Mouse (Mus musculus): Measurements from ENCODE around the gene D930048N14Rik. TPM values are rescaled to one million over a fixed set of nuclear protein-coding genes. Genes with fewer than 3 reads are reported as not detected.
A peak's percentile ranks its signal among the peaks of the same experiment; 100 is the strongest.

Gene D930048N14Rik
- total and polyA plus RNA-seq, 2 experiments from 2014 or later, result 1.0 to 1.2 TPM

- ATAC-seq (ENCODE audit: low FRiP score), result no peak
- H3K4me1 ChIP-seq (ENCODE audit: insufficient read depth, low read length), result no peaks in the 10 kb centered on the region
- WGBS, result 77% methylated on average over 5 of the region's 5 CpGs
- H3K27ac ChIP-seq (ENCODE audit: low read depth, low read length), result no peak overlapping the region
- H3K4me2 ChIP-seq (ENCODE audit: low read depth, low read length, poor library complexity, severe bottlenecking), result no peak overlapping the region
- DNase-seq (ENCODE audit: low spot score), result no peak
- TF ChIP-seq CTCF (IDR thresholded peaks at IDR 0.05), result no peak
- H3K9ac ChIP-seq (replicated peaks; ENCODE audit: low read length, poor library complexity, severe bottlenecking), result no peak overlapping the region
- H3K4me3 ChIP-seq (ENCODE audit: low read depth, low read length), result no peak overlapping the region
- no peaks in the 10 kb centered on the region for H3K27me3 ChIP-seq (ENCODE audit: insufficient read depth, low read length)
- H3K9me3 ChIP-seq (ENCODE audit: low read length), result no peaks in the 10 kb centered on the region
- H3K36me3 ChIP-seq (ENCODE audit: insufficient read depth, low read length), result no peaks in the 10 kb centered on the region
Observed at GRCm38 (mm10) chr11:51675386-51675785, 24.6 kb downstream of the D930048N14Rik start.

- no peak for ATAC-seq (ENCODE audit: low FRiP score)
Observed at GRCm38 (mm10) chr11:51677737-51678418, 27.1 kb downstream of the D930048N14Rik start.

GRCm38 (mm10) chr11:51679466-51679865 lies 28.7 kb downstream of the D930048N14Rik start:
- Histone ChIP-seq H3K36me3 (ENCODE audit: insufficient read depth, low read length) (no peaks in the 10 kb centered on the region), H3K27me3 (ENCODE audit: insufficient read depth, low read length) (no peaks in the 10 kb centered on the region), H3K9me3 (ENCODE audit: low read length) (no peaks in the 10 kb centered on the region), H3K4me2 (ENCODE audit: low read depth, low read length, poor library complexity, severe bottlenecking) (no peak overlapping the region), H3K4me3 (ENCODE audit: low read depth, low read length) (no peak overlapping the region), H3K9ac (replicated peaks; ENCODE audit: low read length, poor library complexity, severe bottlenecking) (no peak overlapping the region), H3K27ac (ENCODE audit: low read depth, low read length) (no peak overlapping the region), H3K4me1 (ENCODE audit: insufficient read depth, low read length) (no peaks in the 10 kb centered on the region)
- 75% methylated on average over 3 of the region's 3 CpGs for WGBS
- DNase-seq (ENCODE audit: low spot score) (no peak), ATAC-seq (ENCODE audit: low FRiP score) (no peak)
- no peak for TF ChIP-seq CTCF (IDR thresholded peaks at IDR 0.05)

More at GRCm38 (mm10) chr11:51677737-51678418, 27.1 kb downstream of the D930048N14Rik start:
- Histone ChIP-seq H3K27ac (ENCODE audit: low read depth, low read length) (no peak overlapping the region), H3K27me3 (ENCODE audit: insufficient read depth, low read length) (no peaks in the 10 kb centered on the region), H3K4me3 (ENCODE audit: low read depth, low read length) (no peak overlapping the region), H3K9ac (replicated peaks; ENCODE audit: low read length, poor library complexity, severe bottlenecking) (no peak overlapping the region), H3K36me3 (ENCODE audit: insufficient read depth, low read length) (no peaks in the 10 kb centered on the region), H3K4me2 (ENCODE audit: low read depth, low read length, poor library complexity, severe bottlenecking) (no peak overlapping the region), H3K9me3 (ENCODE audit: low read length) (no peaks in the 10 kb centered on the region), H3K4me1 (ENCODE audit: insufficient read depth, low read length) (no peaks in the 10 kb centered on the region)
- WGBS, result 84% methylated on average over 6 of the region's 6 CpGs
- TF ChIP-seq CTCF (IDR thresholded peaks at IDR 0.05), result no peak
- DNase-seq (ENCODE audit: low spot score), result no peak

- H3K36me3 ChIP-seq (ENCODE audit: insufficient read depth, low read length), result no peaks in the 10 kb centered on the region
- H3K4me3 ChIP-seq (ENCODE audit: low read depth, low read length), result no peak overlapping the region
- no peaks in the 10 kb centered on the region for H3K4me1 ChIP-seq (ENCODE audit: insufficient read depth, low read length)
- WGBS, result 25% methylated on average over 13 of the region's 13 CpGs
- no peak for ATAC-seq (ENCODE audit: low FRiP score)
- H3K27ac ChIP-seq (ENCODE audit: low read depth, low read length), result no peak overlapping the region
- TF ChIP-seq CTCF (IDR thresholded peaks at IDR 0.05), result peak; percentile 90
- no peak overlapping the region for H3K9ac ChIP-seq (replicated peaks; ENCODE audit: low read length, poor library complexity, severe bottlenecking)
- H3K27me3 ChIP-seq (ENCODE audit: insufficient read depth, low read length), result no peaks in the 10 kb centered on the region
- H3K4me2 ChIP-seq (ENCODE audit: low read depth, low read length, poor library complexity, severe bottlenecking), result no peak overlapping the region
- no peaks in the 10 kb centered on the region for H3K9me3 ChIP-seq (ENCODE audit: low read length)
- DNase-seq (ENCODE audit: low spot score), result peak; percentile 87
Observed at GRCm38 (mm10) chr11:51681324-51681975, 30.7 kb downstream of the D930048N14Rik start.

DNA sequence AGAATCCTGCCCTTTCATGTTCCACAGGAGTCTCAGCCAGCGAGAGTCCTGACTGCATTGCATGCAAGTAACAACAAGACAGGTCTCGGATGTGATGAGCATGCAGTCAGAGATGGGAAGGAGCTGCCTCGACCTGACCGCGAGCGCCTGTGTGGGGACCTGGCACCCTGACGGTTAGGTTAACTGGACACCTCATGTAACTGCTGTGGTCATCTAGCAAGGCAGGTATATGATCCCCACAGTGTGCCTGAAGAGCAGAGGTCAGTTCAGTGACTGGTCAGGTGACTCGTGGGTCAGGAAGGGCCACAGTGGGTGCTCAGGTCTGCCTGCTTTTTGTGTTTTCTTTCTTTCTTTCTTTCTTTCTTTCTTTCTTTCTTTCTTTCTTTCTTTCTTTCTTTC lies 31.2 kb downstream of the D930048N14Rik start:
- WGBS, result 36% methylated on average over 8 of the region's 8 CpGs
- ATAC-seq (ENCODE audit: low FRiP score) (no peak), DNase-seq (ENCODE audit: low spot score) (no peak)
- Histone ChIP-seq H3K9ac (replicated peaks; ENCODE audit: low read length, poor library complexity, severe bottlenecking) (no peak overlapping the region), H3K9me3 (ENCODE audit: low read length) (no peaks in the 10 kb centered on the region), H3K4me1 (ENCODE audit: insufficient read depth, low read length) (no peaks in the 10 kb centered on the region), H3K4me2 (ENCODE audit: low read depth, low read length, poor library complexity, severe bottlenecking) (no peak overlapping the region), H3K36me3 (ENCODE audit: insufficient read depth, low read length) (no peaks in the 10 kb centered on the region), H3K4me3 (ENCODE audit: low read depth, low read length) (no peak overlapping the region), H3K27ac (ENCODE audit: low read depth, low read length) (no peak overlapping the region), H3K27me3 (ENCODE audit: insufficient read depth, low read length) (no peaks in the 10 kb centered on the region)
- TF ChIP-seq CTCF (IDR thresholded peaks at IDR 0.05), result no peak

Data from midbrain, postnatal 0 days (tissue).